In genomic region chr6:131298531-131298930, GRCm38 (mm10) we compare ENCODE assay signal across 17 mouse cellular contexts. TPM values are rescaled to one million over a fixed set of nuclear protein-coding genes. Genes with fewer than 3 reads are reported as not detected.
"Had no signal": no experiment of that assay in that cellular context is flagged by ENCODE, and none has a peak within 500 bp of the region (broad histone marks: within the 10 kb centered on the region; RNA-seq: fewer than 3 reads in every experiment).

No protein-coding gene starts in this region.

- H3K27ac ChIP-seq: kidney, embryonic 15.5 days; left cerebral cortex, adult 2 months; limb, embryonic 10.5 days; liver, embryonic 15.5 days; macrophage; midbrain, embryonic 13.5 days; stomach, embryonic 15.5 days had no signal

- H3K9ac ChIP-seq: kidney, embryonic 15.5 days; liver, embryonic 15.5 days; lung, embryonic 14.5 days; midbrain, embryonic 13.5 days; stomach, embryonic 15.5 days had no signal

- H3K9me3 ChIP-seq: kidney, embryonic 15.5 days; limb, embryonic 10.5 days; liver, embryonic 15.5 days; midbrain, embryonic 13.5 days; stomach, embryonic 15.5 days had no signal

- H3K27me3 ChIP-seq: kidney, embryonic 15.5 days; midbrain, embryonic 13.5 days; stomach, embryonic 15.5 days had no signal

- H3K36me3 ChIP-seq: kidney, embryonic 15.5 days; limb, embryonic 10.5 days; liver, embryonic 15.5 days; midbrain, embryonic 13.5 days; stomach, embryonic 15.5 days had no signal

- H3K4me3 ChIP-seq: kidney, embryonic 15.5 days; left cerebral cortex, adult 2 months; limb, embryonic 10.5 days; liver, embryonic 15.5 days; midbrain, embryonic 13.5 days; stomach, embryonic 15.5 days had no signal

- DNase-seq: kidney, postnatal 25 days; lung, embryonic 14.5 days; lung, postnatal 14 days; retina, postnatal 1 day; right cerebral cortex, postnatal 14 days; thymus, adult 2 months; thymus, postnatal 25 days had no signal

- H3K4me1 ChIP-seq: kidney, embryonic 15.5 days; limb, embryonic 10.5 days; midbrain, embryonic 13.5 days; stomach, embryonic 15.5 days had no signal

- ATAC-seq: midbrain, embryonic 13.5 days had no signal

RNA-seq across cellular contexts. Expression of gene Klra2, which starts 51.4 kb away (rescaled TPM):
- polyA plus RNA-seq: limb, embryonic 10.5 days; midbrain, embryonic 13.5 days; midbrain, postnatal 0 days; neural tube, embryonic 11.5 days; testis, adult 2 months had no signal

RNA-seq across cellular contexts. Expression of gene Styk1, which starts 54.9 kb away (rescaled TPM):
- polyA plus RNA-seq: macrophage had no signal
